In genomic region chr10:94474185-94474584, GRCm38 (mm10) we compare ENCODE assay signal across 19 mouse cellular contexts.
"Had no signal": no experiment of that assay in that cellular context is flagged by ENCODE, and none has a peak within 500 bp of the region (broad histone marks: within the 10 kb centered on the region; RNA-seq: fewer than 3 reads in every experiment).

No protein-coding gene starts in this region.

- H3K9ac ChIP-seq: liver, embryonic 13.5 days; lung, embryonic 15.5 days; neural tube, embryonic 13.5 days had no signal

- H3K4me1 ChIP-seq: liver, embryonic 13.5 days had no signal

- H3K4me2 ChIP-seq: liver, embryonic 13.5 days; lung, embryonic 15.5 days; midbrain, embryonic 11.5 days; neural tube, embryonic 13.5 days had no signal

- H3K27ac ChIP-seq: left cerebral cortex, adult 2 months; liver, embryonic 13.5 days; lung, embryonic 15.5 days; neural tube, embryonic 13.5 days; stomach, postnatal 0 days had no signal

- H3K27me3 ChIP-seq: liver, embryonic 13.5 days; lung, embryonic 15.5 days had no signal

- ATAC-seq: intestine, embryonic 16.5 days had no signal

- H3K36me3 ChIP-seq: liver, embryonic 13.5 days; lung, embryonic 15.5 days; neural tube, embryonic 13.5 days had no signal

- H3K9me3 ChIP-seq: liver, embryonic 13.5 days; lung, embryonic 15.5 days; neural tube, embryonic 13.5 days had no signal

- H3K4me3 ChIP-seq: left cerebral cortex, adult 2 months; liver, embryonic 13.5 days; lung, embryonic 15.5 days; neural tube, embryonic 13.5 days had no signal

- DNase-seq: kidney, adult 18-20 months; kidney, adult 9 months; kidney, postnatal 14 days; kidney, postnatal 4 days; layer of hippocampus, postnatal 36 days; liver, embryonic 13.5 days; lung, postnatal 14 days; midbrain, embryonic 14.5 days; retina, postnatal 1 day; right cerebral cortex, postnatal 4 days; thymus, adult 2 months; thymus, postnatal 14 days; thymus, postnatal 4 days had no signal
